Mouse (Mus musculus) MEL (cell line): ENCODE measurements around the gene Irak2. TPM values are rescaled to one million over a fixed set of nuclear protein-coding genes. Genes with fewer than 3 reads are reported as not detected.

Source experiments
- DNase-seq: peaks from one replicate; pipeline ENCODE4 v3.0.0; 2011; ENCODE audit warnings: low read depth, low spot score
- H3K27ac ChIP-seq: 2 replicates; pipeline ENCODE4 v1.5.1; 2012; ENCODE audit warnings: low read depth, mild to moderate bottlenecking, control low read depth, low read length, moderate library complexity; ENCODE audit not compliant: control insufficient read depth
- H3K27me3 ChIP-seq, 2 experiments: fragments of 150-350 bp in 1 of 2; sonication (generic) in 1 of 2; 2 replicates each; pipeline ENCODE4 v1.6.1; 2012; ENCODE audit warnings: low read length in 2 of 2, mild to moderate bottlenecking in 2 of 2, improper control_type of control experiment in 1 of 2, moderate library complexity in 1 of 2; ENCODE audit not compliant: insufficient read depth in 2 of 2, control insufficient read depth in 1 of 2
- H3K36me3 ChIP-seq, 2 experiments: 2 replicates each; pipeline ENCODE4 v1.6.1; 2012 to 2014; ENCODE audit warnings: low read length in 2 of 2, improper control_type of control experiment in 1 of 2, inconsistent platforms in 1 of 2, mild to moderate bottlenecking in 1 of 2; ENCODE audit not compliant: insufficient read depth in 2 of 2, control insufficient read depth in 1 of 2
- H3K4me1 ChIP-seq, 2 experiments: fragments of 150-350 bp in 1 of 2; sonication (generic) in 1 of 2; 2 replicates each; pipeline ENCODE4 v1.6.1; 2012; ENCODE audit warnings: low read length in 2 of 2, improper control_type of control experiment in 1 of 2, mild to moderate bottlenecking in 1 of 2; ENCODE audit not compliant: insufficient read depth in 2 of 2, control insufficient read depth in 1 of 2
- H3K4me3 ChIP-seq, 2 experiments: fragments of 150-350 bp in 1 of 2; sonication (generic) in 1 of 2; 2 replicates each; pipeline ENCODE4 v1.5.1; 2012; ENCODE audit warnings: low read depth in 2 of 2, low read length in 2 of 2, mild to moderate bottlenecking in 2 of 2, moderate library complexity in 2 of 2, control low read depth in 1 of 2, improper control_type of control experiment in 1 of 2; ENCODE audit not compliant: control insufficient read depth in 1 of 2, insufficient read depth in 1 of 2
- H3K79me2 ChIP-seq: 2 replicates; pipeline ENCODE4 v1.6.1; 2012; ENCODE audit warnings: mild to moderate bottlenecking, low read length, moderate library complexity; ENCODE audit not compliant: control insufficient read depth, poor library complexity, insufficient read depth
- H3K9ac ChIP-seq: 2 replicates; pipeline ENCODE4 v1.6.1; 2012; ENCODE audit warnings: low read depth, mild to moderate bottlenecking, control low read depth, low read length, moderate library complexity; ENCODE audit not compliant: control insufficient read depth, poor library complexity, severe bottlenecking
- H3K9me3 ChIP-seq: fragments of 150-350 bp; sonication (generic); replicated peaks from 2 replicates; pipeline ENCODE4 v1.6.1; 2012; ENCODE audit warnings: mild to moderate bottlenecking, low read length, improper control_type of control experiment, moderate library complexity; ENCODE audit not compliant: insufficient read depth
- CTCF ChIP-seq, 3 experiments: IDR thresholded peaks in 2 of 3; conservative IDR thresholded peaks in 1 of 3; 2 replicates each; pipeline ENCODE4 v1.5.1; 2011 to 2012; ENCODE audit warnings: low read length in 3 of 3, low read depth in 2 of 3, mild to moderate bottlenecking in 2 of 3, improper control_type of control experiment in 1 of 3, inconsistent platforms in 1 of 3, mixed read lengths in 1 of 3, moderate library complexity in 1 of 3; ENCODE audit not compliant: control insufficient read depth in 1 of 3, insufficient read depth in 1 of 3, poor library complexity in 1 of 3, severe bottlenecking in 1 of 3
- E2F4 ChIP-seq: IDR thresholded peaks from 2 replicates; pipeline ENCODE4 v1.6.1; 2011; ENCODE audit warnings: low read depth, low read length, improper control_type of control experiment, borderline replicate concordance
- ETS1 ChIP-seq: IDR thresholded peaks from 2 replicates; pipeline ENCODE4 v1.6.1; 2012; ENCODE audit warnings: low read depth, mild to moderate bottlenecking, inconsistent platforms, low read length, improper control_type of control experiment, moderate library complexity
- GATA1 ChIP-seq: IDR thresholded peaks from 2 replicates; pipeline ENCODE4 v1.6.1; 2011; ENCODE audit warnings: low read depth, low read length, improper control_type of control experiment
- KAT2A ChIP-seq: conservative IDR thresholded peaks from 2 replicates; pipeline ENCODE4 v1.6.1; 2012; ENCODE audit warnings: low read depth, low read length, improper control_type of control experiment, inconsistent platforms
- MAFK ChIP-seq: IDR thresholded peaks from 2 replicates; pipeline ENCODE4 v1.6.1; 2011; ENCODE audit warnings: low read depth, mild to moderate bottlenecking, low read length, improper control_type of control experiment, borderline replicate concordance
- MAZ ChIP-seq: IDR thresholded peaks from 2 replicates; pipeline ENCODE4 v1.6.1; 2012; ENCODE audit warnings: low read depth, mild to moderate bottlenecking, inconsistent platforms, low read length, improper control_type of control experiment
- MXI1 ChIP-seq: IDR thresholded peaks from 2 replicates; pipeline ENCODE4 v1.6.1; 2011; ENCODE audit warnings: mild to moderate bottlenecking, low read depth, low read length, improper control_type of control experiment
- MYB ChIP-seq: IDR thresholded peaks from 2 replicates; pipeline ENCODE4 v1.6.1; 2011; ENCODE audit warnings: mild to moderate bottlenecking, low read depth, low read length, improper control_type of control experiment
- NRF1 ChIP-seq: IDR thresholded peaks from 2 replicates; pipeline ENCODE4 v1.6.1; 2014; ENCODE audit warnings: low read depth, mild to moderate bottlenecking, inconsistent platforms, low read length, improper control_type of control experiment, moderate library complexity; ENCODE audit not compliant: poor library complexity, insufficient read depth, severe bottlenecking
- POLR2A ChIP-seq, 2 experiments: IDR thresholded peaks; 2 replicates each; pipeline ENCODE4 v1.6.1; 2011 to 2012; ENCODE audit warnings: low read length in 2 of 2, mild to moderate bottlenecking in 2 of 2, control low read depth in 1 of 2, improper control_type of control experiment in 1 of 2, low read depth in 1 of 2, moderate library complexity in 1 of 2; ENCODE audit not compliant: control insufficient read depth in 1 of 2, insufficient read depth in 1 of 2, poor library complexity in 1 of 2
- POLR2AphosphoS2 ChIP-seq: IDR thresholded peaks from 2 replicates; pipeline ENCODE4 v1.6.1; 2011; ENCODE audit warnings: low read length, improper control_type of control experiment
- RCOR1 ChIP-seq: IDR thresholded peaks from 2 replicates; pipeline ENCODE4 v1.6.1; 2012; ENCODE audit warnings: low read depth, mild to moderate bottlenecking, inconsistent platforms, low read length, improper control_type of control experiment
- TAL1 ChIP-seq: IDR thresholded peaks from 2 replicates; pipeline ENCODE4 v1.6.1; 2012; ENCODE audit warnings: mild to moderate bottlenecking, inconsistent platforms, low read length, moderate library complexity, mixed read lengths
- TCF12 ChIP-seq: IDR thresholded peaks from 2 replicates; pipeline ENCODE4 v1.6.1; 2014; ENCODE audit warnings: low read depth, mild to moderate bottlenecking, inconsistent platforms, low read length, improper control_type of control experiment, moderate library complexity
- ZC3H11A ChIP-seq: IDR thresholded peaks from 2 replicates; pipeline ENCODE4 v1.6.1; 2012; ENCODE audit warnings: low read depth, mild to moderate bottlenecking, inconsistent platforms, low read length, improper control_type of control experiment
- ZMIZ1 ChIP-seq: IDR thresholded peaks from 2 replicates; pipeline ENCODE4 v1.6.1; 2012; ENCODE audit warnings: low read depth, mild to moderate bottlenecking, inconsistent platforms, low read length, improper control_type of control experiment, moderate library complexity
- polyA plus RNA-seq, 2 experiments: library from polyadenylated mRNA; stranded (reverse) in 1 of 2; unstranded in 1 of 2; fragments of >175 nt in 1 of 2; fragments of >200 nt in 1 of 2; gene quantifications; 2 replicates each; pipeline versions ENCODE4 v1.2.1 to v1.2.4; 2012; ENCODE audit warnings: low replicate concordance in 2 of 2, low read depth in 1 of 2; ENCODE audit not compliant: insufficient read length in 2 of 2, insufficient read depth in 1 of 2, missing spikeins in 1 of 2
- total RNA-seq: library from RNA; depleted of rRNA; stranded (reverse); fragments of 300-350 nt; gene quantifications from 2 replicates; pipeline ENCODE4 v1.2.3, GENCODE M21; 2012

The Irak2 gene
- total and polyA plus RNA-seq, 3 experiments = 5.2 to 6.8 TPM; not detected in 1

DNA sequence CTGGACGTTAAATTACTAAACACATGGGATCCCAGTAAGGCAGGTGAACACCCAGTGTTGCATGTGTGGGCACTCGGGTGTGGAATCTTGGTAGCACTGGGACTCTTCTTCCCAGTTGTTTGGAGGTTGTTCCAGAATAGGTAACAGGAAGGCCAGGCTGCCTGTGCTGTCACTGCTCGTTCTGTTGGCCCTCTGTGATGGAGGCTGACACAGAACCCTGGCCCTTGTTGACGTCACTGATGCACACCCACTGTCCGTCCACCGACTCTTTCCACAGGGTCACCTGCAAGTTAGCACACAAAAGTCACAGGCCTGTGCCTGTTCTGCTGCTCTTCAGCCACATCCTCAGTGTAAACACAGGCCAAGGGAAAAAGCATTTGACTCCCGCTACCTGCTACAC, 89.9 kb downstream of the Irak2 start:
- Histone ChIP-seq H3K4me3 (no peak overlapping the region), H3K9ac (no peak overlapping the region), H3K79me2 (no peaks in the 10 kb centered on the region), H3K27me3 (no peaks in the 10 kb centered on the region), H3K36me3 (peaks cover 3 to 17% of the 10 kb centered on the region in 2 experiments; a peak in 3 of 4 replicates), H3K27ac (no peak overlapping the region)
- no peak for TF ChIP-seq ETS1
- TF ChIP-seq MAFK = no peak
- no peak for TF ChIP-seq MYB
- TF ChIP-seq ZMIZ1 = no peak
- TF ChIP-seq ZC3H11A = no peak
- TF ChIP-seq KAT2A = no peak
- no peak for TF ChIP-seq MXI1
- TF ChIP-seq POLR2A (IDR thresholded peaks at IDR 0.05; ENCODE audit: control insufficient read depth in 1 of 2, insufficient read depth in 1 of 2, low read depth in 1 of 2, low read length in 2 of 2, poor library complexity in 1 of 2) = 0 out of 4 replicates have a peak, but pooled peaks of 1 of the 2 experiments have one; percentile 4
- TF ChIP-seq, all 39 proteins: peak for 1
- no peak for DNase-seq
- no peaks in the 10 kb centered on the region for H3K4me1 ChIP-seq
- no peaks in the 10 kb centered on the region for H3K9me3 ChIP-seq

- Histone ChIP-seq H3K9me3 (no peaks in the 10 kb centered on the region), H3K27ac (no peak overlapping the region), H3K4me1 (no peaks in the 10 kb centered on the region), H3K27me3 (no peaks in the 10 kb centered on the region), H3K4me3 (no peak overlapping the region), H3K79me2 (no peaks in the 10 kb centered on the region), H3K36me3 (peaks cover 5 to 20% of the 10 kb centered on the region in 2 experiments; a peak in 3 of 4 replicates), H3K9ac (no peak overlapping the region)
- TF ChIP-seq POLR2AphosphoS2 (0 out of 2 replicates have a peak, but pooled peaks have one; percentile 53), RCOR1 (no peak), TCF12 (no peak), E2F4 (no peak), MYB (no peak), NRF1 (no peak), TAL1 (no peak), CTCF (IDR thresholded peaks at IDR 0.05 in 2 of 3, conservative IDR thresholded peaks at IDR 0.05 in 1 of 3; ENCODE audit: control insufficient read depth in 1 of 3, insufficient read depth in 1 of 3, low read depth in 2 of 3, low read length in 3 of 3, poor library complexity in 1 of 3, severe bottlenecking in 1 of 3) (no peak), GATA1 (0 out of 2 replicates have a peak, but pooled peaks have one; percentile 46), MAZ (no peak)
- peak; percentile 52 for DNase-seq
These were observed 93.0 kb downstream of the Irak2 start for GRCm38 (mm10) chr6:113731296-113731695.
